In the genomic region with DNA sequence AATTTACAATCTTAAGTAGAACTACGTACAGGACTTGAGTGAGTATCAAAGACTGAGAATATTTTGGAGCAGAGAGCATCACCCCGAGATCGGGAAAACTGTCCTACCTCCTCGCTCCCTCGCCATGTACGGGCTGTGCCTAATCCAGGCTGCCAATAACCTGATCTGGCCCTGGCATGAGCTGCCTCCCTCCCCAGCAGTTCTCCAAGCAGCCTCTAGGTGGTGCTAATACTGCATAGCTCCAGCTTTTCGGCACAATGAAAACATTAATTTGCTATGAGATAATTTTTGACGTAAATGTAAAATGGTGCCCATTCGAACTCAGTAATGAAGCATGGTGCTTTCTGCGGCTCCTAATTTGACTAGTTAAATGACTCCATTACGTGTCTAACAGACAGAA, we compare ENCODE assay signal across 9 mouse cellular contexts.
DNase-seq lines count a peak whose midpoint lies in the region; ATAC-seq and TF ChIP-seq lines count a peak whose summit lies in the region.
"Had no signal": no experiment of that assay in that cellular context is flagged by ENCODE, and none has a peak within 500 bp of the region (broad histone marks: within the 10 kb centered on the region; RNA-seq: fewer than 3 reads in every experiment).

No protein-coding gene starts in this region.

- peak overlapping the region; percentile 32; the same call in 1 of the 2 replicates for H3K4me2 ChIP-seq in forebrain, embryonic 14.5 days (ENCODE audit: low read length)

- 0 out of 2 replicates have a peak overlapping the region, but pooled peaks have one; percentile 5 for H3K9ac ChIP-seq in forebrain, embryonic 14.5 days (ENCODE audit: low read length)

- no peak for ATAC-seq in G1E (ENCODE audit: extremely low read depth, insufficient number of reproducible peaks, low FRiP score, poor library complexity, severe bottlenecking)
- peak; percentile 68 for ATAC-seq in cerebellum, adult (ENCODE audit: insufficient number of reproducible peaks, low FRiP score, low TSS enrichment)
- ATAC-seq in forebrain, embryonic 14.5 days: peak; percentile 68
- ATAC-seq in hematopoietic stem cell, adult 5-6 weeks (replicated peaks in 1 of 2; ENCODE audit: insufficient read depth in 1 of 2, low FRiP score in 2 of 2, low TSS enrichment in 1 of 2, low read depth in 1 of 2, poor library complexity in 2 of 2, severe bottlenecking in 2 of 2): peak; percentile 74

- H3K27me3 ChIP-seq in G1E (ENCODE audit: insufficient read depth, low read length): no peaks in the 10 kb centered on the region
- H3K27me3 ChIP-seq in forebrain, embryonic 14.5 days (replicated peaks; ENCODE audit: control insufficient read depth, insufficient read depth, low read length): no peaks in the 10 kb centered on the region

- no peak for DNase-seq in G1E (ENCODE audit: low spot score)
- peak; percentile 93 for DNase-seq in forebrain, embryonic 14.5 days (ENCODE audit: low spot score)
- DNase-seq in layer of hippocampus, adult 9-10 months (ENCODE audit: low spot score): peak; percentile 81
- peak; percentile 86 for DNase-seq in lung, postnatal 10 days
- peak; percentile 62 for DNase-seq in ovary, postnatal 14 days (ENCODE audit: low spot score)
- peak; percentile 55 to 61 for DNase-seq in thymus, postnatal 36 days

- peak; percentile 27; the same call in 1 of the 2 replicates for TF ChIP-seq CTCF in G1E (IDR thresholded peaks at IDR 0.05; ENCODE audit: low read depth, low read length)

- no peak overlapping the region for H3K4me3 ChIP-seq in G1E (ENCODE audit: low read depth, low read length)
- H3K4me3 ChIP-seq in forebrain, embryonic 14.5 days (ENCODE audit: low read depth, low read length): no peak overlapping the region

- peaks cover 52% of the 10 kb centered on the region for H3K9me3 ChIP-seq in G1E (replicated peaks)
- H3K9me3 ChIP-seq in forebrain, embryonic 14.5 days (replicated peaks; ENCODE audit: control insufficient read depth, low read length): no peaks in the 10 kb centered on the region

- H3K27ac ChIP-seq in forebrain, embryonic 14.5 days (ENCODE audit: low read depth, low read length): no peak overlapping the region
- H3K27ac ChIP-seq: macrophage had no signal

- 9% methylated on average over 11 of the region's 11 CpGs for WGBS in forebrain, embryonic 14.5 days

- H3K36me3 ChIP-seq in G1E (replicated peaks): no peaks in the 10 kb centered on the region
- H3K36me3 ChIP-seq in forebrain, embryonic 14.5 days (ENCODE audit: control insufficient read depth, insufficient read depth, low read length): no peaks in the 10 kb centered on the region

- H3K4me1 ChIP-seq in G1E (ENCODE audit: insufficient read depth, low read depth, low read length): no peaks in the 10 kb centered on the region
- peaks cover 10% of the 10 kb centered on the region; the same call in 1 of the 2 replicates for H3K4me1 ChIP-seq in forebrain, embryonic 14.5 days (ENCODE audit: control insufficient read depth, insufficient read depth, low read length)
